Mouse (Mus musculus): ENCODE measurements at regions not wholly inside any gene's neighbourhood (a gene's known extent, or its start where the extent isn't known, plus 50 kb on each side); places are given as distances from the start of the nearest gene placed in this dataset.

GRCm38 (mm10) chr6:51761506-51761905, 237.8 kb downstream of the Snx10 start:
- TF ChIP-seq CTCF (IDR thresholded peaks at IDR 0.05; ENCODE audit: low read depth, low read length), result no peak
- no peak for TF ChIP-seq POLR2A (IDR thresholded peaks at IDR 0.05; ENCODE audit: borderline replicate concordance, low read depth, low read length)

Data from bone marrow macrophage, adult 2 months (primary cell).